Mouse (Mus musculus): ENCODE results near the gene Tenm3. TPM values are rescaled to one million over a fixed set of nuclear protein-coding genes. Genes with fewer than 3 reads are reported as not detected.

Tenm3 gene
- polyA plus RNA-seq, 1 experiment = 106 TPM

DNA sequence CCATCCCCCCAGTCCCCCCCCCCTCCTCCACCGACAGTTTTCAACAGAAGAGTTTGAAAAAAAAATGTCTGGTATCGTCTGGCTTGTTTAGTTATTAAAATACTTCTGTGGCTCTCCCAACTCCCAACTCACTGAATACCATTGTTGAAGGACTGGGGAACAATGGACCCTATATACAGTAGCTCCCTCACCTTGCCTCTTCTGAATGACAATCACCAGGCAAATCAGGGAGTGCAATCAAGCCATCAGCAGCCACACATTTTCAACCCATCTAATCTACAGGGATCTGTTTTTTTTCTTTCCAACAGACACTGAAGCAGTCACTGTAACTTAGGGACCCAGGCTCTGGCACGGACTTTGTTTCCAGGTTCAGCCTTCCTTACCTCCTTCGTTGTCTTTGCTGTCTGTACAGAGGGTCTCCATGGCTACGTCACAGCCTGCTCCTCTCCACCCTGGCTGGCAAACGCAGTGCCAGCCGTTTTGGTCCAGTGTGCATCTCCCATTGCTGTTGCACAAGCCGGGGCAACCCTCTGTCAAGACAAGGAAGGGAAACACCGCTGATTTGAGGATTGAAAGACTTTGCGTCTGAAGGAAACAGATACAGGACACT, 533.4 kb downstream of the Tenm3 start:
- Histone ChIP-seq H3K4me1 (ENCODE audit: control insufficient read depth, insufficient read depth, low read length) (no peaks in the 10 kb centered on the region; the same call in 1 of the 2 replicates), H3K4me3 (ENCODE audit: insufficient read depth, low read length) (no peak overlapping the region), H3K27ac (ENCODE audit: insufficient read depth, low read length) (no peak overlapping the region)
- TF ChIP-seq POLR2A (IDR thresholded peaks at IDR 0.05; ENCODE audit: low read depth, low read length) = no peak
- no peak for TF ChIP-seq CTCF (IDR thresholded peaks at IDR 0.05; ENCODE audit: borderline replicate concordance, insufficient read depth, low read length)

DNA sequence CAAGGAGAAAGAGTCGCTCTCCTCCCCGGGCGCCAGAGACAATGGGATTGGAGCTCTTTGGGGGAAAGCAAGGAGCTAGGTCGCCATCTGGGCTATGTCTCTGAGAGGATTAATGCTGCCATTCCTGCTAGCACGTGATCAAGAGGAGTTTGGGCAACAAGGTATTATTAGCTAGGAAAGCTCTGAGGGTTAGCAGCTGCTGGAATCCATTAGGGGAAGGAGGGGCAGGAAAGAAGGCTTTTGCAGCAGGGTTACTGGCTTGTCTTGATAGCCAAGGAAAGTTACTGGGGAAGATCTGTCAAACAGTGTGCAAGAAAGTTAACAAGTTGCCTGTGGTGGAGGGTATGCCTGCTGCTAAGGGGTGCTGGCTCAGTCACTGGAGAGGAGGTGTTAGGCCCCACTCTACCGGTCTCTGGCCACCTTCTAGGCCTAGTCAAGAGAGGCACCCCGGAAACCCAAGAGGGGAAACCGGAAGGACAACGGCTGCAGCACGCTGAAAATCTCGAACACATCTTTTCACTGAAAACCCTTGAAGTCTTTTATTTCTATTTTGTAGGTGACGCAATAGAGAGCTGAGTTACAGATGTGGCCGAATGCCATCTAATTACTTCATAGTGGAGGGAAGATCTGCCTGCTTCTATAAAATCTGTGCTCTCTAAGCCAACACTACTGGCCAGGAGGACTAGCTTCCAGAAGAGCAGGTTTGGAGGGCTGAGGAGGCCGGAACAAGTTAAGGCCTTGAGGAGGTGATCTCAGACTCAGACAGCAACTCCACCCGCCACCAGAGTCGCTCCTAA, 534.4 kb downstream of the Tenm3 start:
- Histone ChIP-seq H3K4me3 (ENCODE audit: insufficient read depth, low read length) (no peak overlapping the region), H3K4me1 (ENCODE audit: control insufficient read depth, insufficient read depth, low read length) (no peaks in the 10 kb centered on the region; the same call in 1 of the 2 replicates), H3K27ac (ENCODE audit: insufficient read depth, low read length) (peak overlapping the region; percentile 16; the same call in 1 of the 2 replicates)
- TF ChIP-seq POLR2A (IDR thresholded peaks at IDR 0.05; ENCODE audit: low read depth, low read length) = no peak
- TF ChIP-seq CTCF (IDR thresholded peaks at IDR 0.05; ENCODE audit: borderline replicate concordance, insufficient read depth, low read length) = no peak

DNA sequence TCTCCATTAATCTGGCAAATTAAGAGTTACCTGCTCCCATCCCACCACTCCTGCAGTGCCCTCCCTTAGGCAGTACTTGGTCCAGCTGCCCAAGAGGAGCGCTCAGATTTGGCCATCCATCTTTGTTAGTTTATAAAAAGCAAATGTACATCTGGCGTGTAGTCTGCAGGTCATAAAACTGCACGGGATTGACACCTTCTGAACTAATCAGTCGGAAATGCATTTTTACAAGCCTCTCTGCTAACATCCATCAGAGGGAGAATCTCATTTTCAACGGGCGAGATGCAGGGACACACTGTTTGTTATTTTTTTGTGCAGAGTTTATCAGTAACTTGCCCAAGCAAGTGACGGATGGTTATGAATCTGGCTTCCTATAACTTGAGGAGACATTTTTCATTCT, 539.5 kb downstream of the Tenm3 start:
- Histone ChIP-seq H3K4me3 (ENCODE audit: insufficient read depth, low read length) (no peak overlapping the region), H3K27ac (ENCODE audit: insufficient read depth, low read length) (no peak overlapping the region), H3K4me1 (ENCODE audit: control insufficient read depth, insufficient read depth, low read length) (no peaks in the 10 kb centered on the region)
- TF ChIP-seq CTCF (IDR thresholded peaks at IDR 0.05; ENCODE audit: borderline replicate concordance, insufficient read depth, low read length) = no peak
- TF ChIP-seq POLR2A (IDR thresholded peaks at IDR 0.05; ENCODE audit: low read depth, low read length) = no peak

DNA sequence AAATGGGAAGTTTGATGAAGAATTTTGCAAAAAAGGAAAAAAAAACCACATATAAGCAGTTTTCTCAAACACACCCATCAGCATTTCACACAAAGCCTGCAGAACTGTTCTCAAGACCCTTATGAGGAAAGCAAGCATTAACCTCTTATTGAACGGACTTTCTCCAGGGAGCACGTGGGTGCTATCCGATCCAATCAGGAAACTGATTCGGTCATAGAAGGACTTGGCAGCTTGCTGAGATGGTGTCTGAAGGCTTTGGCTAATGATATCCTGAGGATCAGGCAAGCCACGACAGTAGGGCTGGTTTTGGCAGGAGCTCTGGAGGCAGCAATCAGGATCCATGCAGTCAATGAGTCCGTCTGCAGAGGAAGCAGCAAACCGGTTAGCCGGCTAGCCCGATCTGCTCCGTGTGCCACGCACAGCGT, 543.1 kb downstream of the Tenm3 start:
- H3K27ac ChIP-seq (ENCODE audit: insufficient read depth, low read length) = no peak overlapping the region
- no peak for TF ChIP-seq CTCF (IDR thresholded peaks at IDR 0.05; ENCODE audit: borderline replicate concordance, insufficient read depth, low read length)
- TF ChIP-seq POLR2A (IDR thresholded peaks at IDR 0.05; ENCODE audit: low read depth, low read length) = no peak
- no peaks in the 10 kb centered on the region for H3K4me1 ChIP-seq (ENCODE audit: control insufficient read depth, insufficient read depth, low read length)
- H3K4me3 ChIP-seq (ENCODE audit: insufficient read depth, low read length) = no peak overlapping the region

DNA sequence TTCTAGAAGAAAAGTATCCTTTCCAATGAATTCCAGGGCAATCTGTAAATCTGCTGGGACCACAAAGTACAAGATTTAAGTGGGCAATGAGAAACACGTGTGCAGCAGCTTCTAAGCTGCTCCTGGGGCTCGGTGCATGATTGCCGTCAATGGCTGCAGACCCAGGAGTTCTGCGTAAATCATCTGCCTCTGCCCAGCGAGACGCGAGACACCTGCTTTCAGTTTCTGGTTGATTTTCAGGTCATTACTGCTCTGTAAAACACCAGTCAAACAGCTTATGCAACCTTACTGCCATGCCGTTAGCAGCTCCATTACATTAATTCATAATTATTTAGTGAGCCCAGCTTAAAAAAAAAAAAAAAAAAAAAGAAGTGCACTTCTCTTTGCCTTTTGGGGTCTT, 543.7 kb downstream of the Tenm3 start:
- H3K4me3 ChIP-seq (ENCODE audit: insufficient read depth, low read length) = no peak overlapping the region
- TF ChIP-seq POLR2A (IDR thresholded peaks at IDR 0.05; ENCODE audit: low read depth, low read length) (no peak), CTCF (IDR thresholded peaks at IDR 0.05; ENCODE audit: borderline replicate concordance, insufficient read depth, low read length) (no peak)
- H3K27ac ChIP-seq (ENCODE audit: insufficient read depth, low read length) = no peak overlapping the region
- H3K4me1 ChIP-seq (ENCODE audit: control insufficient read depth, insufficient read depth, low read length) = no peaks in the 10 kb centered on the region

DNA sequence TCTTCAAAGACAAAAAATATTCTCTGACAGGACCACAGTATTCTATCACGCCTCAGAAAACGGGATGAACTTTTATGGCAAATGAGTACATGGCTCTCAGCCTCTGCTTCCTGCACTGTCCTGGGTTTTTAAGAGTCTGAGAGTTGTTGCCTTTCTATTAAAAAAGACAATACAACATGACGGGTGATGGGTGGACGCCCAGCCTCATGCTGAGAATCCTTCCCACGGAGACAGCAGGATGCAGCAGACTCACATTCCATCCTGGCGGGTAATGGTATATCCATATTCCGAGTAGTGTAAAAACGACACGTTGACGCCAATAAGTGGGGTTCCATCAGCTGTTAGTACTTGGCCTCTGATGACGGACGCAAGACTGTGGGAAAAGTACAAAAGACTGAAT, 544.4 kb downstream of the Tenm3 start:
- H3K4me3 ChIP-seq (ENCODE audit: insufficient read depth, low read length) = no peak overlapping the region
- TF ChIP-seq CTCF (IDR thresholded peaks at IDR 0.05; ENCODE audit: borderline replicate concordance, insufficient read depth, low read length) (no peak), POLR2A (IDR thresholded peaks at IDR 0.05; ENCODE audit: low read depth, low read length) (no peak)
- H3K4me1 ChIP-seq (ENCODE audit: control insufficient read depth, insufficient read depth, low read length) = no peaks in the 10 kb centered on the region
- no peak overlapping the region for H3K27ac ChIP-seq (ENCODE audit: insufficient read depth, low read length)

DNA sequence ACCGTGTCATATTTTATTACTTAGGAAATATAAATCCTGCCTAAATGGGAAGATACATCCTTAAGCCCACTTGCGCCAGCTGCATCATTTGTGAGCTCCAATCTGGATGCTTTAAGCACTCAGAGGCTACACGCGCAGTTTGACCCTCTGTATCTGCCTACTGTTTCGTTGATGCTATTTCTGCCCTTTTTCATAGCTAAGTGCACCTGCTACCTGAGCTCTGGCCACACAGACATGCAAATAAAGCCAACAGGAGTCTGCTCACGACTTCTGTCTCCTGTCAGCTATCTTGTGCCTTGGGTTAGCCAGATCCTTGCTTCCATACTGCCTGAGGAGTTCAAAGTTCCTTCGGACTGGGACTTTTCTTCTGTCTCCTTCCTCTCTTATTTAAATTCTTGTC, 547.4 kb downstream of the Tenm3 start:
- Histone ChIP-seq H3K27ac (ENCODE audit: insufficient read depth, low read length) (no peak overlapping the region), H3K4me3 (ENCODE audit: insufficient read depth, low read length) (no peak overlapping the region), H3K4me1 (ENCODE audit: control insufficient read depth, insufficient read depth, low read length) (no peaks in the 10 kb centered on the region)
- no peak for TF ChIP-seq CTCF (IDR thresholded peaks at IDR 0.05; ENCODE audit: borderline replicate concordance, insufficient read depth, low read length)
- no peak for TF ChIP-seq POLR2A (IDR thresholded peaks at IDR 0.05; ENCODE audit: low read depth, low read length)

DNA sequence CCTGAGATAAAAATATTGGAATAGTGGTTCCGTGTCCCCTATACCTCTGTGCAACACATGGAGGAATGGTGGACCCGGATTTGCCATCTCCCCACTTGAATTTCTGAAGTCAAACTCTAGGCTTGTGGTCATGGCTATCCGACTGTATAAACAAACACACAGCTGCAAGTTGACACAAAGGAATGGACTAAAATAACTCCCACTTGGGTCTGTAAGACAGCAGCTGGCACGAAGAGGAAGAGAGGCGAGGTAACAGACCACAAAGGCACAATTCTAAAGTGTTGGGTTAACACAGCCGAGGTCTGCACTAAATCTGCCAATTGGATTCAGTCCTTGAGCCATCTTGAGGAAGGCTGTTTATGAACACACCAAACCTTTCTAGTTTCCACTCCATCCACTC, 548.2 kb downstream of the Tenm3 start:
- Histone ChIP-seq H3K4me3 (ENCODE audit: insufficient read depth, low read length) (no peak overlapping the region), H3K27ac (ENCODE audit: insufficient read depth, low read length) (no peak overlapping the region), H3K4me1 (ENCODE audit: control insufficient read depth, insufficient read depth, low read length) (no peaks in the 10 kb centered on the region)
- no peak for TF ChIP-seq CTCF (IDR thresholded peaks at IDR 0.05; ENCODE audit: borderline replicate concordance, insufficient read depth, low read length)
- no peak for TF ChIP-seq POLR2A (IDR thresholded peaks at IDR 0.05; ENCODE audit: low read depth, low read length)

DNA sequence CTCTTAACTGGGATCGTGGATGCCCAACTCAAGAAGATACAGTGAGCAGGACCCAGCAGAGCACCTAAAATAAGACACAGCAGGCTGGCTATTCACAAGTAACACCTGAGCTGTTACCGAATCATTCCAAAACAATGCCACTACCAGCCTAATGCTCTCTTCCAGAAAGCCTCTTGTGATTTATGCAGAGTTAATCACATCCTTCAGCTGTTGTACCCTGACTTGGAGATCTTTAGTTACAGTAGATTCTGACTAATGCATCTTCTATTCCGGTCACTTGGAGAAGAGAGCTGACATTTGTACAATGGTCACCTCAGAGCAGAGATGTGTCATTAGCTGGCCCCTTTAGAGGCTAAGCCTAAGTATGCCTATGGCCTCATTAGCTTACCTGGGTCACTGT, 550.0 kb downstream of the Tenm3 start:
- TF ChIP-seq CTCF (IDR thresholded peaks at IDR 0.05; ENCODE audit: borderline replicate concordance, insufficient read depth, low read length) (no peak), POLR2A (IDR thresholded peaks at IDR 0.05; ENCODE audit: low read depth, low read length) (no peak)

DNA sequence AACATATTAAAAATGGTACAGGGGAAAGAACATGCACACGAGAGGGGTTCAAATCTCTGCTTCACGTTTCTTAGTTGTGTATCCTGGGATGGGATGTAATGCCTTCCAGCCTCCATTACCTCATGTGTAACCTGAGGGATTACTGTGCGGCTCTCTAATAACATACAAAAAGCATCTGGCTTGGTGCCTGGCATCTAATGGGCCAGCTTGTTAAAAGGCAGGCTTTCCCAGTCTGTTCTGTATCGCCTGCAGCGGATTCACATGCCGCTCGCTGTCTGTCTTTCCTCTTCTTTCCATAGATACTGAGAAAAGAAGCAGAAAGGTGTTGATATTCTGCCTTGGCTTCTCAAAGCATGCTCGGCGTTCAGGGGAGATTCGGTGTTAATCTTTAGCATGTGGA, 558.3 kb downstream of the Tenm3 start:
- Histone ChIP-seq H3K4me3 (ENCODE audit: insufficient read depth, low read length) (no peak overlapping the region), H3K27ac (ENCODE audit: insufficient read depth, low read length) (no peak overlapping the region), H3K4me1 (ENCODE audit: control insufficient read depth, insufficient read depth, low read length) (no peaks in the 10 kb centered on the region)
- TF ChIP-seq CTCF (IDR thresholded peaks at IDR 0.05; ENCODE audit: borderline replicate concordance, insufficient read depth, low read length) (no peak), POLR2A (IDR thresholded peaks at IDR 0.05; ENCODE audit: low read depth, low read length) (no peak)

More for the DNA sequence above, 550.0 kb downstream of the Tenm3 start:
- Histone ChIP-seq H3K27ac (ENCODE audit: insufficient read depth, low read length) (no peak overlapping the region), H3K4me1 (ENCODE audit: control insufficient read depth, insufficient read depth, low read length) (no peaks in the 10 kb centered on the region), H3K4me3 (ENCODE audit: insufficient read depth, low read length) (no peak overlapping the region)
